In genomic region chr17:33649781-33650475, GRCm38 (mm10) we compare ENCODE assay signal across 12 mouse cellular contexts. TPM values are rescaled to one million over a fixed set of nuclear protein-coding genes. Genes with fewer than 3 reads are reported as not detected.
DNase-seq lines count a peak whose midpoint lies in the region; ATAC-seq lines count a peak whose summit lies in the region.
"Had no signal": no experiment of that assay in that cellular context is flagged by ENCODE, and none has a peak within 500 bp of the region (broad histone marks: within the 10 kb centered on the region; RNA-seq: fewer than 3 reads in every experiment).

No protein-coding gene starts in this region.

- H3K9me3 ChIP-seq in kidney, embryonic 15.5 days (replicated peaks), result no peaks in the 10 kb centered on the region
- H3K9me3 ChIP-seq in embryonic facial prominence, embryonic 12.5 days, result no peaks in the 10 kb centered on the region
- H3K9me3 ChIP-seq in liver, embryonic 15.5 days (replicated peaks), result no peaks in the 10 kb centered on the region
- H3K9me3 ChIP-seq: heart, embryonic 15.5 days had no signal

- WGBS in kidney, embryonic 15.5 days, result 97% methylated on average over 34 of the region's 34 CpGs
- 98% methylated on average over 34 of the region's 34 CpGs for WGBS in embryonic facial prominence, embryonic 12.5 days
- 97% methylated on average over 34 of the region's 34 CpGs for WGBS in liver, embryonic 15.5 days (ENCODE audit: insufficient replicate concordance)

- peaks cover 97% of the 10 kb centered on the region for H3K36me3 ChIP-seq in kidney, embryonic 15.5 days
- H3K36me3 ChIP-seq in embryonic facial prominence, embryonic 12.5 days, result peaks cover 88% of the 10 kb centered on the region
- peaks cover 98% of the 10 kb centered on the region for H3K36me3 ChIP-seq in liver, embryonic 15.5 days (replicated peaks)

- no peaks in the 10 kb centered on the region for H3K4me1 ChIP-seq in kidney, embryonic 15.5 days
- H3K4me1 ChIP-seq in embryonic facial prominence, embryonic 12.5 days, result no peaks in the 10 kb centered on the region
- no peaks in the 10 kb centered on the region for H3K4me1 ChIP-seq in liver, embryonic 15.5 days (replicated peaks)
- H3K4me1 ChIP-seq: heart, embryonic 15.5 days had no signal

- no peak overlapping the region for H3K9ac ChIP-seq in kidney, embryonic 15.5 days
- no peak overlapping the region for H3K9ac ChIP-seq in embryonic facial prominence, embryonic 12.5 days
- H3K9ac ChIP-seq in liver, embryonic 15.5 days, result no peak overlapping the region
- H3K9ac ChIP-seq: forebrain, postnatal 0 days; heart, embryonic 15.5 days had no signal

- H3K27ac ChIP-seq in kidney, embryonic 15.5 days, result no peak overlapping the region
- H3K27ac ChIP-seq in embryonic facial prominence, embryonic 12.5 days, result no peak overlapping the region
- no peak overlapping the region for H3K27ac ChIP-seq in liver, embryonic 15.5 days (replicated peaks)
- H3K27ac ChIP-seq: heart, embryonic 15.5 days had no signal

- H3K4me3 ChIP-seq in kidney, embryonic 15.5 days (replicated peaks), result no peak overlapping the region
- no peak overlapping the region for H3K4me3 ChIP-seq in embryonic facial prominence, embryonic 12.5 days
- H3K4me3 ChIP-seq in liver, embryonic 15.5 days (replicated peaks), result no peak overlapping the region
- H3K4me3 ChIP-seq: heart, embryonic 15.5 days had no signal

- peak; percentile 64; the same call in 1 of the 2 replicates for ATAC-seq in kidney, embryonic 15.5 days (replicated peaks; ENCODE audit: low FRiP score)
- ATAC-seq in embryonic facial prominence, embryonic 12.5 days (ENCODE audit: insufficient number of reproducible peaks, insufficient read depth, low FRiP score, low TSS enrichment), result peak; percentile 56; the same call in 1 of the 2 replicates
- peak; percentile 44 for ATAC-seq in liver, embryonic 15.5 days (ENCODE audit: insufficient read depth)
- ATAC-seq: forebrain, postnatal 0 days had no signal

- H3K4me2 ChIP-seq in kidney, embryonic 15.5 days, result no peak overlapping the region
- no peak overlapping the region for H3K4me2 ChIP-seq in embryonic facial prominence, embryonic 12.5 days (replicated peaks)
- H3K4me2 ChIP-seq in liver, embryonic 15.5 days, result no peak overlapping the region
- H3K4me2 ChIP-seq: heart, embryonic 15.5 days had no signal

- no peak for DNase-seq in kidney, adult 8-10 months
- peak; percentile 48 for DNase-seq in R1 (ENCODE audit: low read depth, low spot score)
- no peak for DNase-seq in right cerebral cortex, adult 2 months (ENCODE audit: low spot score in 2 of 2)
- DNase-seq in cerebellum, postnatal 4 days (ENCODE audit: low spot score in 2 of 2), result no peak
- DNase-seq: cerebellum, adult 9-11 months; forebrain, postnatal 0 days; layer of hippocampus, adult 9-11 months; spleen, adult 18-20 months had no signal

- H3K27me3 ChIP-seq in kidney, embryonic 15.5 days, result no peaks in the 10 kb centered on the region
- H3K27me3 ChIP-seq in embryonic facial prominence, embryonic 12.5 days, result no peaks in the 10 kb centered on the region
- H3K27me3 ChIP-seq in liver, embryonic 15.5 days, result no peaks in the 10 kb centered on the region
- H3K27me3 ChIP-seq: heart, embryonic 15.5 days had no signal

RNA-seq across cellular contexts. Expression of gene Pram1, which starts 12.1 kb away (rescaled TPM):
- 0.80 TPM in 1 of 2 replicates, not detected in the other for polyA plus RNA-seq in kidney, embryonic 15.5 days (2015; fragmentation: Nextera tagmentation; extraction: Ambion mirVana)
- polyA plus RNA-seq in embryonic facial prominence, embryonic 12.5 days (2016; fragmentation: Nextera tagmentation; extraction: Ambion mirVana), result 0.50 and 1.1 TPM in 2 replicates
- 4.2 and 4.8 TPM in 2 replicates for polyA plus RNA-seq in liver, embryonic 15.5 days (2015; fragmentation: Nextera tagmentation; extraction: Ambion mirVana)

RNA-seq across cellular contexts. Expression of gene Zfp414, which starts 21.0 kb away (rescaled TPM):
- polyA plus RNA-seq in kidney, embryonic 15.5 days (2015; fragmentation: Nextera tagmentation; extraction: Ambion mirVana), result 43.4 and 56.6 TPM in 2 replicates
- polyA plus RNA-seq in embryonic facial prominence, embryonic 12.5 days (2016; fragmentation: Nextera tagmentation; extraction: Ambion mirVana), result 40.0 and 40.4 TPM in 2 replicates
- 16.9 and 18.2 TPM in 2 replicates for polyA plus RNA-seq in liver, embryonic 15.5 days (2015; fragmentation: Nextera tagmentation; extraction: Ambion mirVana)

RNA-seq across cellular contexts. Expression of gene Hnrnpm, which starts 36.7 kb away (rescaled TPM):
- 369 and 383 TPM in 2 replicates for polyA plus RNA-seq in kidney, embryonic 15.5 days (2015; fragmentation: Nextera tagmentation; extraction: Ambion mirVana)
- polyA plus RNA-seq in embryonic facial prominence, embryonic 12.5 days (2016; fragmentation: Nextera tagmentation; extraction: Ambion mirVana), result 428 and 475 TPM in 2 replicates
- 117 and 122 TPM in 2 replicates for polyA plus RNA-seq in liver, embryonic 15.5 days (2015; fragmentation: Nextera tagmentation; extraction: Ambion mirVana)
